Mouse (Mus musculus) myocyte (in vitro differentiated cells): ENCODE results near the gene Olfr508.

Source experiments
- CEBPB ChIP-seq: IDR thresholded peaks from 2 replicates; pipeline ENCODE4 v1.6.1; 2011; ENCODE audit warnings: mild to moderate bottlenecking, moderate library complexity; ENCODE audit not compliant: poor library complexity, insufficient read depth, severe bottlenecking
- E2F4 ChIP-seq: IDR thresholded peaks from one replicate; pipeline ENCODE4 v1.6.1; 2011; ENCODE audit warnings: mild to moderate bottlenecking, control low read depth, moderate library complexity; ENCODE audit not compliant: insufficient read depth
- MAX ChIP-seq: IDR thresholded peaks from one replicate; pipeline ENCODE4 v1.6.1; 2011; ENCODE audit warnings: low read depth, mild to moderate bottlenecking, control low read depth
- MYOD1 ChIP-seq, 3 experiments: IDR thresholded peaks; one replicate each; pipeline ENCODE4 v1.6.1; 2011; ENCODE audit warnings: control low read depth in 2 of 3, low read depth in 2 of 3, mild to moderate bottlenecking in 2 of 3, moderate library complexity in 1 of 3; ENCODE audit not compliant: insufficient read length in 2 of 3, control insufficient read depth in 1 of 3
- MYOG ChIP-seq, 3 experiments: IDR thresholded peaks; one replicate each; pipeline ENCODE4 v1.6.1; 2011; ENCODE audit warnings: control low read depth in 2 of 3, low read depth in 2 of 3, mild to moderate bottlenecking in 2 of 3; ENCODE audit not compliant: insufficient read length in 2 of 3, control insufficient read depth in 1 of 3, insufficient read depth in 1 of 3
- POLR2A ChIP-seq: IDR thresholded peaks from one replicate; pipeline ENCODE4 v1.6.1; 2011; ENCODE audit warnings: low read depth, mild to moderate bottlenecking, control low read depth, moderate library complexity; ENCODE audit not compliant: insufficient read length
- POLR2AphosphoS2 ChIP-seq: IDR thresholded peaks from one replicate; pipeline ENCODE4 v1.6.1; 2011; ENCODE audit warnings: low read depth, control low read depth; ENCODE audit not compliant: insufficient read length
- REST ChIP-seq: IDR thresholded peaks from one replicate; pipeline ENCODE4 v1.6.1; 2011; ENCODE audit warnings: mild to moderate bottlenecking, control low read depth, moderate library complexity; ENCODE audit not compliant: insufficient read depth, insufficient read length
- SRF ChIP-seq: IDR thresholded peaks from one replicate; pipeline ENCODE4 v1.6.1; 2011; ENCODE audit warnings: low read depth; ENCODE audit not compliant: control insufficient read depth, insufficient read length
- TCF12 ChIP-seq: IDR thresholded peaks from one replicate; pipeline ENCODE4 v1.6.1; 2011; ENCODE audit warnings: mild to moderate bottlenecking, control low read depth; ENCODE audit not compliant: poor library complexity, insufficient read depth, severe bottlenecking
- TCF3 ChIP-seq: IDR thresholded peaks from one replicate; pipeline ENCODE4 v1.6.1; 2011; ENCODE audit warnings: low read depth, control low read depth; ENCODE audit not compliant: insufficient read length
- USF1 ChIP-seq: IDR thresholded peaks from one replicate; pipeline ENCODE4 v1.6.1; 2011; ENCODE audit warnings: low read depth, mild to moderate bottlenecking, control low read depth, moderate library complexity

DNA sequence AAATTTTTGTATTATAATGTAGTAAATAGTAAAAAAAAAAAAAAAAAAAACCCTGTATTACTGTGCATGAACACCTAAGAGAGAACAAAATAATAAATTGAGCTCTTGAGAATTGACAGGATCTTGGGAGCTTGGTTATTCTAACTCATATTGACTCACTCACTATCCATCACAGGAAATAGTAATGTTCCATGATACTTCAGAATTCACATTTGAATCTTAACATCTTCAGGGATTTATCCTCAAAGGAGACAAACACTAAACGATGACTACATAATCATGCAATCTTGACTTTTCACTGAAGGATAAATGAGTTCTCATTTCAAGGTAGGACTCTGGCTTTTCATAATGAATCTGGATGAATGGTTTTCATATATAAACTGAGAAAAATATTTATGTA lies 36.3 kb downstream of the Olfr508 start, which contains the start of gene Olfr510:
- TF ChIP-seq CEBPB = no peak
- TF ChIP-seq POLR2A = no peak
- no peak for TF ChIP-seq MAX
- TF ChIP-seq USF1 = no peak
- no peak for TF ChIP-seq MYOD1 (IDR thresholded peaks at IDR 0.05; ENCODE audit: control insufficient read depth in 1 of 3, insufficient read length in 2 of 3, low read depth in 2 of 3)
- no peak for TF ChIP-seq MYOG (IDR thresholded peaks at IDR 0.05; ENCODE audit: control insufficient read depth in 1 of 3, insufficient read depth in 1 of 3, insufficient read length in 2 of 3, low read depth in 2 of 3)
- no peak for TF ChIP-seq POLR2AphosphoS2
- TF ChIP-seq E2F4 = no peak
- no peak for TF ChIP-seq TCF12
- TF ChIP-seq SRF = no peak
- no peak for TF ChIP-seq TCF3
- no peak for TF ChIP-seq REST
